Mouse (Mus musculus) right cerebral cortex, postnatal 25 days (tissue): ENCODE data around the gene Pmfbp1.
A peak's percentile ranks its signal among the peaks of the same experiment; 100 is the strongest.
"Not testable (repeated sequence)": the region's sequence is repeated elsewhere in the genome, so short reads cannot be mapped to it uniquely, and the experiment has no call there.

ENCODE experiments used
- DNase-seq: peaks from one replicate; pipeline ENCODE4 v3.0.0; 2022

The Pmfbp1 gene

GRCm38 (mm10) chr8:109493727-109494126, at the start of gene Pmfbp1:
Gene Pmfbp1, plus strand, starts transcription at chr8:109494027.
- DNase-seq, result no peak

GRCm38 (mm10) chr8:109446896-109447295, 46.9 kb upstream of the Pmfbp1 start:
- not testable (repeated sequence) for DNase-seq

GRCm38 (mm10) chr8:109451000-109451399, 42.8 kb upstream of the Pmfbp1 start:
- DNase-seq, result no peak

GRCm38 (mm10) chr8:109455113-109455512, 38.7 kb upstream of the Pmfbp1 start:
- DNase-seq, result no peak

- no peak for DNase-seq
These were observed 36.4 kb upstream of the Pmfbp1 start for GRCm38 (mm10) chr8:109457387-109457786.

- DNase-seq, result no peak
These were observed 35.2 kb upstream of the Pmfbp1 start for GRCm38 (mm10) chr8:109458580-109458979.

- no peak for DNase-seq
These were observed 30.8 kb upstream of the Pmfbp1 start for GRCm38 (mm10) chr8:109463075-109463474.

- no peak for DNase-seq
These were observed 30.0 kb upstream of the Pmfbp1 start for GRCm38 (mm10) chr8:109463677-109464313.

GRCm38 (mm10) chr8:109464451-109464891, 29.4 kb upstream of the Pmfbp1 start:
- peak; percentile 38 for DNase-seq

- DNase-seq, result no peak
These were observed 28.8 kb upstream of the Pmfbp1 start for GRCm38 (mm10) chr8:109465056-109465455.

GRCm38 (mm10) chr8:109465761-109466160, 28.1 kb upstream of the Pmfbp1 start:
- no peak for DNase-seq

GRCm38 (mm10) chr8:109467516-109467915, 26.3 kb upstream of the Pmfbp1 start:
- DNase-seq, result no peak

GRCm38 (mm10) chr8:109468112-109468511, 25.7 kb upstream of the Pmfbp1 start:
- no peak for DNase-seq

GRCm38 (mm10) chr8:109471876-109472275, 22.0 kb upstream of the Pmfbp1 start:
- no peak for DNase-seq

- no peak for DNase-seq
These were observed 21.4 kb upstream of the Pmfbp1 start for GRCm38 (mm10) chr8:109472400-109472799.

- DNase-seq, result no peak
These were observed 19.2 kb upstream of the Pmfbp1 start for GRCm38 (mm10) chr8:109474442-109475121.

- no peak for DNase-seq
These were observed 18.4 kb upstream of the Pmfbp1 start for GRCm38 (mm10) chr8:109475436-109475835.

- no peak for DNase-seq
These were observed 15.2 kb upstream of the Pmfbp1 start for GRCm38 (mm10) chr8:109478586-109478985.

GRCm38 (mm10) chr8:109484741-109485140, 9.1 kb upstream of the Pmfbp1 start:
- DNase-seq, result no peak

- no peak for DNase-seq
These were observed 8.3 kb upstream of the Pmfbp1 start for GRCm38 (mm10) chr8:109485530-109485929.

- no peak for DNase-seq
These were observed 1.0 kb upstream of the Pmfbp1 start for GRCm38 (mm10) chr8:109492785-109493184.

GRCm38 (mm10) chr8:109494601-109495000, 774 bp downstream of the Pmfbp1 start:
- DNase-seq, result no peak

- no peak for DNase-seq
These were observed 3.6 kb downstream of the Pmfbp1 start for GRCm38 (mm10) chr8:109497431-109497830.

GRCm38 (mm10) chr8:109499009-109499717, 5.3 kb downstream of the Pmfbp1 start:
- no peak for DNase-seq
